Mouse (Mus musculus) midbrain, embryonic 13.5 days (tissue): ENCODE data around the gene Vmn1r86. TPM values are rescaled to one million over a fixed set of nuclear protein-coding genes. Genes with fewer than 3 reads are reported as not detected.
"Not testable (repeated sequence)": the region's sequence is repeated elsewhere in the genome, so short reads cannot be mapped to it uniquely, and the experiment has no call there.

Experiments used
- ATAC-seq: fragments of 200-750 bp; cut with Nextera tagmentation; 2 replicates; pipeline ENCODE4 v1.8.0; 2017; ENCODE audit warnings: mild to moderate bottlenecking, moderate TSS enrichment, moderate library complexity
- H3K27ac ChIP-seq: fragments of 300-500 bp; sonication (generic); 2 replicates; pipeline ENCODE4 v1.5.1; 2015; ENCODE audit warnings: inconsistent platforms, mild to moderate bottlenecking, moderate library complexity
- H3K27me3 ChIP-seq: fragments of 300-500 bp; sonication (generic); 2 replicates; pipeline ENCODE4 v1.6.1; 2015; ENCODE audit warnings: mild to moderate bottlenecking, inconsistent platforms
- H3K36me3 ChIP-seq: fragments of 300-500 bp; sonication (generic); 2 replicates; pipeline ENCODE4 v1.6.1; 2015; ENCODE audit warnings: mild to moderate bottlenecking, inconsistent platforms
- H3K4me1 ChIP-seq: fragments of 300-500 bp; sonication (generic); replicated peaks from 2 replicates; pipeline ENCODE4 v1.6.1; 2015; ENCODE audit warnings: inconsistent platforms
- H3K4me2 ChIP-seq: fragments of 300-500 bp; sonication (generic); replicated peaks from 2 replicates; pipeline ENCODE4 v1.6.1; 2015; ENCODE audit warnings: moderate library complexity, mild to moderate bottlenecking, inconsistent platforms
- H3K4me3 ChIP-seq: fragments of 300-500 bp; sonication (generic); replicated peaks from 2 replicates; pipeline ENCODE4 v1.5.1; 2015; ENCODE audit warnings: mild to moderate bottlenecking, inconsistent platforms
- H3K9ac ChIP-seq: fragments of 300-500 bp; sonication (generic); replicated peaks from 2 replicates; pipeline ENCODE4 v1.6.1; 2015; ENCODE audit warnings: mild to moderate bottlenecking, inconsistent platforms
- H3K9me3 ChIP-seq: fragments of 300-500 bp; sonication (generic); 2 replicates; pipeline ENCODE4 v1.6.1; 2016; ENCODE audit warnings: mild to moderate bottlenecking, inconsistent platforms
- WGBS: fragments of 180-500 bp; shearing (Covaris S2); methylation state at CpG from one replicate; pipeline ENCODE4 v1.1.7; 2015; 5-methylcytosine and 5-hydroxymethylcytosine counted together
- polyA plus RNA-seq: library from polyadenylated mRNA; unstranded; fragments of >200 nt; fragmentation: Nextera tagmentation; extraction: Ambion mirVana; gene quantifications from 2 replicates; pipeline ENCODE4 v1.2.1, GENCODE M21; 2015

The Vmn1r86 gene
- not detected in 2 replicates for polyA plus RNA-seq

GRCm38 (mm10) chr7:13119817-13120216, at the start of gene Vmn1r86:
Gene Vmn1r86 (minus strand): TSS chr7:13119917.
- Histone ChIP-seq H3K27me3 (no peaks in the 10 kb centered on the region), H3K36me3 (no peaks in the 10 kb centered on the region), H3K4me2 (no peak within 1 kb of the TSS), H3K4me1 (no peaks in the 10 kb centered on the region), H3K27ac (no peak within 1 kb of the TSS), H3K9ac (no peak within 1 kb of the TSS), H3K9me3 (no peaks in the 10 kb centered on the region), H3K4me3 (no peak within 1 kb of the TSS)
- no peak for ATAC-seq

DNA sequence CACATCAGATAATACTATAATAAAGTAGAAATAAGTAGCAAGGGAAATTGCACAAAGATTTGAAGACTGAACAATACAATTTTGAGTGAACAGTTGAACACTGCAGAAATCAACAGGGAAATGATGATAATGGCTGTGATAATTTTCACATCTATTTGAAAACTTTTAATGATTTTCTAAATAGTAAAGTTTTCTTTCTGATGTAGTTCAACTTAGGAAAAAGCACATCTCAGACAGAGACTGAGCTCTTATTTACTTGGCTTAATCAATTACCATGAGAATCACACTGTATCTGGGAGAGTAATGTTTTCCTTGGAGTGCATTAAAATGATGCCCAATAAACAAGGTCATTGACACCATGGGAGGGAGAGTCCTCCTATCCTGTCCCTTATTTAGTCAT, 39.6 kb upstream of the Vmn1r86 start, which contains the start of gene Vmn1r88:
Gene Vmn1r88, plus strand, starts transcription at position 301 of the 400 bp plus-strand sequence.
- no peak for ATAC-seq
- H3K9me3 ChIP-seq = no peaks in the 10 kb centered on the region
- H3K27ac ChIP-seq = no peak within 1 kb of the TSS

GRCm38 (mm10) chr7:13140057-13140456, 20.3 kb upstream of the Vmn1r86 start, which contains the start of gene Vmn1r87:
Gene Vmn1r87 (minus strand): TSS chr7:13140157.
- WGBS = 80% methylated on average over 1 of the region's 1 CpGs
- H3K4me3 ChIP-seq = no peak within 1 kb of the TSS
- no peak within 1 kb of the TSS for H3K9ac ChIP-seq
- H3K9me3 ChIP-seq = no peaks in the 10 kb centered on the region
- H3K4me1 ChIP-seq = no peaks in the 10 kb centered on the region
- H3K36me3 ChIP-seq = no peaks in the 10 kb centered on the region
- H3K27ac ChIP-seq = no peak within 1 kb of the TSS
- H3K4me2 ChIP-seq = no peak within 1 kb of the TSS
- ATAC-seq = no peak
- H3K27me3 ChIP-seq = no peaks in the 10 kb centered on the region

More for the DNA sequence above, 39.6 kb upstream of the Vmn1r86 start, which contains the start of gene Vmn1r88:
- no peak within 1 kb of the TSS for H3K4me2 ChIP-seq
- no peaks in the 10 kb centered on the region for H3K4me1 ChIP-seq
- no peaks in the 10 kb centered on the region for H3K27me3 ChIP-seq
- no peak within 1 kb of the TSS for H3K4me3 ChIP-seq
- H3K9ac ChIP-seq = no peak within 1 kb of the TSS
- H3K36me3 ChIP-seq = no peaks in the 10 kb centered on the region

DNA sequence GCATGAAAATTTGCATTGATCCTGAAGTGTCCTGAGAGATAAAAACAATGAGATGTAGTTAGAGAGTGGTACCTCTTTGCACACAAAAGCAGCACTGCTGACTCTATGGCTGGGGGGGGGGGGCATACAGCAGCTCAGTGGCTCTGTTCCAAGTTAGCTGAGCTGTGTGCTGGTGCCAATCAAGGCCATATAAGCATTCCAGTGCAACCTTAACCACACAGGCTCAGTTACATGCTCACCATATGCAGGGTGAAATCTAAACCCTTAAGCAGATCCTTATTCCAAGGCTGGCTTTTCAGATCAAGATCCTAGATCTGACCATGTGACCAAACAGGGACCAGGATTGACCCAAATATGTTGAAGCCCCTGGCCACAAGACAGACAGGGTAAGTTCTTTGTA, 17.6 kb upstream of the Vmn1r86 start:
- H3K4me3 ChIP-seq = no peak overlapping the region
- H3K4me1 ChIP-seq = no peaks in the 10 kb centered on the region
- H3K27ac ChIP-seq = no peak overlapping the region
- H3K27me3 ChIP-seq = no peaks in the 10 kb centered on the region
- H3K4me2 ChIP-seq = no peak overlapping the region
- no peak for ATAC-seq
- H3K9me3 ChIP-seq = no peaks in the 10 kb centered on the region
- H3K36me3 ChIP-seq = no peaks in the 10 kb centered on the region
- no peak overlapping the region for H3K9ac ChIP-seq

DNA sequence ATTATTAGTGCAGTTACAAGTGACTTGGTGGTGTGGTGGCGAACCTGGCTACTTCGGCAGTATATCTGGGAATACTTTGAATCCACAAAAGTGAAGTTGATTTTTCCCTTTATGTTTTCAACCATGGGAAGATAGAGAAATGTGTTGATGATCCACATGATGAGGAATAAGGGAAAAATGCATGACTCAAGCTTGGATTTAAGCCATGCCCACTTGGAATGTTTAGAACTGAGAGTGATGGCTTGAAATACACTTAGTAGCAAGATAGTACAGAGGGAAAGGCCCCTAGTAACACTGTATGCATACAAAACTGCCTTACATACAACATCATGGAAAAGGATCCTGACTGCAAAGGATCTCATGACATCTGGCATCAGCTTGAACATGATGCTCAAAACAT, 12.1 kb upstream of the Vmn1r86 start:
- Histone ChIP-seq H3K36me3 (no peaks in the 10 kb centered on the region), H3K27me3 (no peaks in the 10 kb centered on the region), H3K9ac (no peak overlapping the region), H3K4me3 (no peak overlapping the region), H3K27ac (no peak overlapping the region), H3K4me1 (no peaks in the 10 kb centered on the region), H3K4me2 (no peak overlapping the region), H3K9me3 (no peaks in the 10 kb centered on the region)
- 88% methylated on average over 2 of the region's 2 CpGs for WGBS
- no peak for ATAC-seq

DNA sequence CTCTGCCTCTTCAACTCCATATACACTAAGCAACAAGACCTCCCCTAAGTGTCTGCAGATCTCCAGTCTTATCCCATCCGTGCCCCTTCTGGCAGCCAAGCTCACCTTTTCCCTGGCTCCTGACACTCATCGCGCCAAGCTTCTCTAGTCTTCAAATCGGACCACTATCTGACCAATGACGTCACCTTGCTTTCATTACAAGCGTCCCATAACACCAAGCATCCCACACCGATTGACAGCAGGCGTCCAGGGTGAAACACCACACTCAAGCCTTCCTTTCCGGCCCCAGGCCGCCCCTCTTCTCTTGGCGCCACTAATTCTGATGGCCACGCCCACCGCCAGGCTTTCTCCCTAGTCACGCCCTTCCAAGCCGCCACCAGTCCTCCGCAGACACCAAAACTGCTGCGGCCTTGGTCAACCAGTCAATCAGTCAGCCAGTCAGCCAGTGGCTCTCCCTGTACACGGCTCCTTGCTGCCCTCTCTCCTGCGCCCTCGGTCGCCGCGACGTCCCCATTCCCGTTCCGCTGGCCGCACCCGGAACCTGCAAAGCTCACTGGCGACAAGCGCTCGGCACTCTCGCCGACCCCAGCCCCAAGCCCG, 3.9 kb upstream of the Vmn1r86 start:
- not testable (repeated sequence) for H3K36me3 ChIP-seq, H3K9ac ChIP-seq, H3K27me3 ChIP-seq, H3K27ac ChIP-seq, H3K4me1 ChIP-seq, H3K9me3 ChIP-seq
- Histone ChIP-seq H3K4me2 (peak overlapping the region; percentile 50), H3K4me3 (peak overlapping the region; percentile 30)
- 2% methylated on average over 18 of the region's 34 CpGs for WGBS
- peak; percentile 96 for ATAC-seq

GRCm38 (mm10) chr7:13095073-13095472, 24.6 kb downstream of the Vmn1r86 start, which contains the start of gene Vmn1r85:
Gene Vmn1r85 (minus strand): TSS chr7:13095173.
- Histone ChIP-seq H3K4me3 (no peak within 1 kb of the TSS), H3K9me3 (no peaks in the 10 kb centered on the region), H3K27ac (no peak within 1 kb of the TSS), H3K4me1 (no peaks in the 10 kb centered on the region), H3K9ac (no peak within 1 kb of the TSS), H3K36me3 (no peaks in the 10 kb centered on the region), H3K4me2 (no peak within 1 kb of the TSS), H3K27me3 (no peaks in the 10 kb centered on the region)
- WGBS = 56% methylated on average over 3 of the region's 3 CpGs
- ATAC-seq = no peak

GRCm38 (mm10) chr7:13072293-13072692, 47.4 kb downstream of the Vmn1r86 start:
- no peak for ATAC-seq
- no peak overlapping the region for H3K4me2 ChIP-seq
- H3K36me3 ChIP-seq = no peaks in the 10 kb centered on the region
- H3K4me3 ChIP-seq = no peak overlapping the region
- no peaks in the 10 kb centered on the region for H3K9me3 ChIP-seq
- WGBS = 62% methylated on average over 5 of the region's 5 CpGs
- H3K4me1 ChIP-seq = no peaks in the 10 kb centered on the region
- H3K9ac ChIP-seq = no peak overlapping the region
- H3K27ac ChIP-seq = no peak overlapping the region
- no peaks in the 10 kb centered on the region for H3K27me3 ChIP-seq

DNA sequence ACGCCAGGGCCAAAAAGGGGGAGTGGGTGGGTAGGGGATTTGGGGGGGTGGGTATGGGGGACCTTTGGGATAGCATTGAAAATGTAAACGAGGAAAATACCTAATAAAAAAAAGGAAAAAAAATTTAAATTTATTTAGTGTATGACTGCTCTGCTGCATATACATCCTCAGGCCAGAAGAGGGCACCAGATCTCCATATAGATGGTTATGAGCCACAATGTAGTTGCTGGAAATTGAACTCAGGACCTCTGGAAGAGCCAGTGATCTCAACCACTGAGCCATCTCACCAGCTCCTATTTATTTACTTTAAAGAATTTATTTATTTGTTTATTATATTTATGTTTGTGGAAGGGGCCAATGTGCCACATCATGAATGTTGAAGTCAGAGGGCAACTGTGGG, 56.3 kb downstream of the Vmn1r86 start:
- whole genome bisulfite sequencing = 41% methylated on average over 2 of the region's 2 CpGs
- H3K4me1 ChIP-seq, H3K36me3 ChIP-seq: not testable (repeated sequence)

GRCm38 (mm10) chr7:13059536-13059935, 60.2 kb downstream of the Vmn1r86 start:
- no peak overlapping the region for H3K9ac ChIP-seq
- no peaks in the 10 kb centered on the region for H3K9me3 ChIP-seq
- H3K4me2 ChIP-seq = no peak overlapping the region
- H3K27me3 ChIP-seq = no peaks in the 10 kb centered on the region
- no peaks in the 10 kb centered on the region for H3K36me3 ChIP-seq
- H3K4me3 ChIP-seq = no peak overlapping the region
- no peak for ATAC-seq
- 85% methylated on average over 9 of the region's 9 CpGs for WGBS
- H3K27ac ChIP-seq = no peak overlapping the region
- H3K4me1 ChIP-seq = no peaks in the 10 kb centered on the region

More for the DNA sequence above, 56.3 kb downstream of the Vmn1r86 start:
- H3K27me3 ChIP-seq, H3K9me3 ChIP-seq, H3K27ac ChIP-seq, H3K4me2 ChIP-seq, H3K9ac ChIP-seq, H3K4me3 ChIP-seq, ATAC-seq: not testable (repeated sequence)

- H3K4me2 ChIP-seq = no peak overlapping the region
- ATAC-seq = no peak
- H3K9ac ChIP-seq = no peak overlapping the region
- 51% methylated on average over 8 of the region's 8 CpGs for WGBS
- no peaks in the 10 kb centered on the region for H3K27me3 ChIP-seq
- no peak overlapping the region for H3K27ac ChIP-seq
- peaks cover 7% of the 10 kb centered on the region for H3K4me1 ChIP-seq
- H3K4me3 ChIP-seq = no peak overlapping the region
- no peaks in the 10 kb centered on the region for H3K36me3 ChIP-seq
- no peaks in the 10 kb centered on the region for H3K9me3 ChIP-seq
These were observed 62.6 kb downstream of the Vmn1r86 start for GRCm38 (mm10) chr7:13056913-13057700.

GRCm38 (mm10) chr7:13054287-13055010, 65.3 kb downstream of the Vmn1r86 start, which contains the start of gene Mzf1:
Gene Mzf1 (minus strand): TSS chr7:13054764.
- Histone ChIP-seq H3K4me3 (peak within 1 kb of the TSS; percentile 58), H3K27me3 (no peaks in the 10 kb centered on the region), H3K27ac (peak within 1 kb of the TSS; percentile 97), H3K4me2 (peak within 1 kb of the TSS; percentile 54), H3K4me1 (peaks cover 7% of the 10 kb centered on the region), H3K36me3 (peaks cover 4% of the 10 kb centered on the region; the same call in 1 of the 2 replicates), H3K9me3 (no peaks in the 10 kb centered on the region), H3K9ac (peak within 1 kb of the TSS; percentile 71)
- WGBS = under 1% methylated on average over 41 of the region's 41 CpGs
- peak; percentile 96 for ATAC-seq
